22 mouse cellular contexts compared by ENCODE assay signal in the genomic region with DNA sequence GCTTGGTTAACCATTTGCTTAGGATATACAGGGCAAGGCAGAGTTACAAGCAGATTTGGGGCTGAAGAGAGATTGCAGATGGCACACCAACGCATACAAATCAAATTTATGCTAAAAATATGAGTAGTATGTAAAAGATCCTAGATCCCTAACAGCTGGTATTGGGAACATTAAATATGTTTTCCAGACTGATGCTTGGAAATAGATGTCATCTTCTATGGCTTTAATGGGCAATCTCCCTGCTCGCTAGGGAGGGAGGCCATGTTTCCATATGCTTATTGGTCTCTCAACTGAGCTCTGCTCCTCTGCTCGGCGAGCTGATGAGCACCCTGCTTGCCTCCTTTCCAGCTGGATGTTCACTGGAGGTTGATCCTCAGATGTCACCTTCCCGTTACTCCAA.
"Had no signal": no experiment of that assay in that cellular context is flagged by ENCODE, and none has a peak within 500 bp of the region (broad histone marks: within the 10 kb centered on the region; RNA-seq: fewer than 3 reads in every experiment).

No protein-coding gene starts in this region.

- DNase-seq: kidney, adult 2 months; kidney, postnatal 25 days; liver; lung, adult 18-20 months; lung, postnatal 10 days; lung, postnatal 36 days; retina, postnatal 1 day; right cerebral cortex, postnatal 25 days; thymus, adult 2 months; thymus, postnatal 14 days; thymus, postnatal 4 days had no signal

- H3K27ac ChIP-seq: kidney, postnatal 0 days; limb, embryonic 10.5 days; limb, embryonic 13.5 days; liver, embryonic 12.5 days; liver, embryonic 15.5 days; lung, embryonic 15.5 days; midbrain, embryonic 10.5 days; midbrain, embryonic 13.5 days; neural tube, embryonic 13.5 days had no signal

- H3K4me3 ChIP-seq: limb, embryonic 10.5 days; limb, embryonic 13.5 days; liver, embryonic 12.5 days; liver, embryonic 15.5 days; lung, embryonic 15.5 days; megakaryocyte, embryonic 14.5 days; midbrain, embryonic 10.5 days; midbrain, embryonic 13.5 days; myocyte; neural tube, embryonic 13.5 days had no signal
